Mouse (Mus musculus): ENCODE measurements around the gene Ten1.

GRCm38 (mm10) chr11:116215991-116216390 is 17.3 kb downstream of the Ten1 start:
- TF ChIP-seq EP300 (IDR thresholded peaks at IDR 0.05; ENCODE audit: low read length) (peak; percentile 38; the same call in 1 of the 2 replicates), E2F4 (IDR thresholded peaks at IDR 0.05; ENCODE audit: insufficient replicate concordance, low read depth, low read length) (no peak), POLR2A (IDR thresholded peaks at IDR 0.05; ENCODE audit: low read depth, low read length) (no peak), MAX (IDR thresholded peaks at IDR 0.05; ENCODE audit: low read length) (peak; percentile 37; the same call in 1 of the 2 replicates), CTCF (conservative IDR thresholded peaks at IDR 0.05 in 1 of 2, IDR thresholded peaks at IDR 0.05 in 1 of 2; ENCODE audit: low read depth in 2 of 2, low read length in 2 of 2) (no peak), TBP (conservative IDR thresholded peaks at IDR 0.05; ENCODE audit: low read depth, low read length) (no peak), CHD1 (IDR thresholded peaks at IDR 0.05; ENCODE audit: low read depth, low read length) (no peak), MAZ (IDR thresholded peaks at IDR 0.05; ENCODE audit: low read depth, low read length) (no peak)
